Mouse (Mus musculus) forebrain, embryonic 15.5 days (tissue): ENCODE data around the gene Gm28035. TPM values are rescaled to one million over a fixed set of nuclear protein-coding genes. Genes with fewer than 3 reads are reported as not detected.

Source experiments
- ATAC-seq: fragments of 200-750 bp; cut with Nextera tagmentation; replicated peaks from 2 replicates; pipeline ENCODE4 v1.8.0; 2017; ENCODE audit warnings: mild to moderate bottlenecking, moderate TSS enrichment, moderate library complexity
- H3K27ac ChIP-seq: fragments of 300-500 bp; sonication (generic); replicated peaks from 2 replicates; pipeline ENCODE4 v1.5.1; 2015; ENCODE audit warnings: mild to moderate bottlenecking, inconsistent platforms
- H3K27me3 ChIP-seq: fragments of 300-500 bp; sonication (generic); 2 replicates; pipeline ENCODE4 v1.6.1; 2015; ENCODE audit warnings: inconsistent platforms
- H3K36me3 ChIP-seq: fragments of 300-500 bp; sonication (generic); 2 replicates; pipeline ENCODE4 v1.6.1; 2015; ENCODE audit warnings: mild to moderate bottlenecking, inconsistent platforms
- H3K4me1 ChIP-seq: fragments of 300-500 bp; sonication (generic); 2 replicates; pipeline ENCODE4 v1.6.1; 2015; ENCODE audit warnings: inconsistent platforms
- H3K4me2 ChIP-seq: fragments of 300-500 bp; sonication (generic); replicated peaks from 2 replicates; pipeline ENCODE4 v1.6.1; 2015; ENCODE audit warnings: mild to moderate bottlenecking, inconsistent platforms
- H3K4me3 ChIP-seq: fragments of 300-500 bp; sonication (generic); 2 replicates; pipeline ENCODE4 v1.5.1; 2015; ENCODE audit warnings: mild to moderate bottlenecking, inconsistent platforms
- H3K9ac ChIP-seq: fragments of 300-500 bp; sonication (generic); replicated peaks from 2 replicates; pipeline ENCODE4 v1.6.1; 2015; ENCODE audit warnings: mild to moderate bottlenecking, inconsistent platforms
- H3K9me3 ChIP-seq: fragments of 300-500 bp; sonication (generic); 2 replicates; pipeline ENCODE4 v1.6.1; 2016; ENCODE audit warnings: inconsistent platforms
- WGBS: fragments of 180-500 bp; shearing (Covaris S2); methylation state at CpG from one replicate; pipeline ENCODE4 v1.1.7; 2015; ENCODE audit warnings: mixed read lengths; 5-methylcytosine and 5-hydroxymethylcytosine counted together
- polyA plus RNA-seq: library from polyadenylated mRNA; unstranded; fragments of >200 nt; fragmentation: Nextera tagmentation; extraction: Ambion mirVana; gene quantifications from 2 replicates; pipeline ENCODE4 v1.2.1, GENCODE M21; 2015

The Gm28035 gene
- 0.64 and 0.70 TPM in 2 replicates for polyA plus RNA-seq

DNA sequence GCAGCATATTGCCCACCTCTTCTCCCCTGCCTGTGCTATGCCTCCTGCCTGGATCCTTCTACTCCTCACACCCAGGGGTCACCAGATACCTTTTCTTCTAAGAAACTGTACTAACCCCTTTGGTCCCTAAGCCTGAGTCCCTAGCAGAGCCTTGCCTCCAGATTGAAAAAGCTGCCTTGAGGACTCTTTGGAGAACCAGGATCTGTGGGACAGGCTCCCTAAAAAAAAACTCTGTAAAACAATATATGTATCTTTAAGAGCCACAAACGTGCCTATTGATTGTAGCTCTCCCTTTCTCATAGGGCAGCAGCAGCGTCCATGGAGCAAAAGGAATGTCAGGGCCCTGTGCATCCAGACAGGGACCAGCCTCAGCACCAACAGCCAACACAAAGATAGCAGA lies at the start of gene Gm28035:
Gm28035 (plus strand) TSS at position 301 of the 400 bp plus-strand sequence.
- ATAC-seq = no peak
- H3K4me1 ChIP-seq = peaks cover 33% of the 10 kb centered on the region
- peak within 1 kb of the TSS; percentile 6; the same call in 1 of the 2 replicates for H3K9ac ChIP-seq
- H3K36me3 ChIP-seq = peaks cover 39% of the 10 kb centered on the region
- no peaks in the 10 kb centered on the region for H3K9me3 ChIP-seq
- no peak within 1 kb of the TSS for H3K4me3 ChIP-seq
- 0 out of 2 replicates have a peak within 1 kb of the TSS, but pooled peaks have one; percentile 69 for H3K4me2 ChIP-seq
- 82% methylated on average over 2 of the region's 2 CpGs for WGBS
- no peak within 1 kb of the TSS for H3K27ac ChIP-seq
- H3K27me3 ChIP-seq = no peaks in the 10 kb centered on the region

DNA sequence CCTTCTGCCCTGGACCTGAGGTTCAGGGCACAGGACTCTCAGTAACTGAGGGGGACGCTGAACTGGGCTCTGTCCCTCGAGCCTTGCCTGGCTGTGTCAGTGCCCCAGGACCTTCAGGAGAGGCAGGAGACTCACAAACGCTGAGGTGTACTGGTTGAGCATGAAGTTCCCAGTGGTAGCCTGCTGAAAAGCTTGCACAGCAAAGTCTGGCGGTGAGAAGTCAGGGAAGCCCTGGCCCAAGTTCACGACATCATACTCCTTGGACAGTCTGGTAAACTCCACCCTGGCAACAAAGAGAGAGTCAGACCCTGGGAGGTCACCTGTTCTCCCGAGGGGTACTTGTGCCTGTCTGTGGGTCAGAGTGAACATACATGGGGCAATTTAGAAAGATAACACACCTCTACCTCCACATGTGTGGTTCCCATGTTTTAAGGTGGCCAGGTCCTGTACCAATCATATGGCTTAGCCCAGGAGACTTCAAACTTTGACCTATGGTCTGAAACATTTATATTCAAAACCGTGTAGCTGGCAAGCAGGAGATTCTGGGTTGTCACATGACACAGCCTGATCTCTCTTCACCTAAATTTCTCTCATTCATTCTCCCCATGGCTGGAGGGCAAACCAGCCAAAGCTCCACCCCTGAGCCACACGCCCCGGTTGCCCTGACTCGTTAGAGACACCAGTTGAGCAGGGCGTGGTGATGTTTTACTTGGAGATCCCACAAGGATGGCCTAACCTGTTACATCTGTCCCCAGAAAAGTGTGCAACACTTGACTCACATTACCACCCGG lies 48.4 kb upstream of the Gm28035 start:
- H3K4me3 ChIP-seq = no peak overlapping the region
- ATAC-seq = no peak
- H3K4me1 ChIP-seq = no peaks in the 10 kb centered on the region
- H3K36me3 ChIP-seq = no peaks in the 10 kb centered on the region
- H3K27me3 ChIP-seq = no peaks in the 10 kb centered on the region
- H3K4me2 ChIP-seq = no peak overlapping the region
- WGBS = 86% methylated on average over 12 of the region's 12 CpGs
- H3K9ac ChIP-seq = no peak overlapping the region
- no peak overlapping the region for H3K27ac ChIP-seq
- no peaks in the 10 kb centered on the region for H3K9me3 ChIP-seq

DNA sequence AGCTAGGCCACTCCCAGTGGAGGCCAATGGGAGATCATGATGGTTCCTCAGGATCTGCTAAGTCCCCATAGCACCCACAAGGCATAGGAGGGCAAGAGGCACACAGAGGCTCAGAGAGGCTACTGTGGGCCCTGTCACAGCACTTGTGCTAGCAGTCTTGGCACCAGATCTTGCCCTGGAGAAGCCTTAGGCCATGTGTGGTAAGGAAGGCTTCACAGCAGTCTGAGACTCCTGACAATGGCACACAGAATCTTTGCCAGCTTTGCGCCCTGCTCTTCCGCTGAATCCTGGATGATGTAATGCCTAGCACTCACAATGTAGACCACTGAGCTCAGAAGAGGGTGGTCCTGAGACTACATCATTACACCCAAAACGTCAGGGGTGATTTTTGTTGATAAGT lies 45.7 kb upstream of the Gm28035 start:
- Histone ChIP-seq H3K4me1 (no peaks in the 10 kb centered on the region), H3K27me3 (no peaks in the 10 kb centered on the region), H3K9me3 (no peaks in the 10 kb centered on the region), H3K27ac (no peak overlapping the region), H3K4me3 (no peak overlapping the region), H3K36me3 (no peaks in the 10 kb centered on the region), H3K9ac (no peak overlapping the region), H3K4me2 (no peak overlapping the region)
- ATAC-seq = no peak
- 50% methylated on average over 3 of the region's 3 CpGs for WGBS

DNA sequence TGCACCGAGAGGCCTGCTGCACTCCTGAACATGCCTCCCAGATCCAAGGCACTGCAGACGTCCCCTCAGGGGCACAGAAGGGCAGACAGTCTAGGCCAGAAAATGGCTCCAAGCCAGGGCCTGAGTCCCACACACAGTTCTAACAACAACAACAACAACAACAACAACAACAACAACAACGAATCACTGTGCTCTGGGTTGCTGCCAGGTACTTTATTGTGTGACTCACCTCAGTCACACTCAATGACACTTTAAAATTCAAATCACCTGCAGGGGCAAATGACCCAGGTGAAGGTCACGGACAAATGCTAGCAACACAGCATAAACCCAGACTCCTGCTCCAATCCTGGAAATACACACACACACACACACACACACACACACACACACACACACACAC lies 42.3 kb upstream of the Gm28035 start:
- no peaks in the 10 kb centered on the region for H3K9me3 ChIP-seq
- no peaks in the 10 kb centered on the region for H3K36me3 ChIP-seq
- no peak overlapping the region for H3K4me3 ChIP-seq
- no peaks in the 10 kb centered on the region for H3K27me3 ChIP-seq
- no peak overlapping the region for H3K9ac ChIP-seq
- H3K27ac ChIP-seq = no peak overlapping the region
- WGBS = 72% methylated on average over 4 of the region's 4 CpGs
- no peak for ATAC-seq
- no peak overlapping the region for H3K4me2 ChIP-seq
- no peaks in the 10 kb centered on the region for H3K4me1 ChIP-seq

DNA sequence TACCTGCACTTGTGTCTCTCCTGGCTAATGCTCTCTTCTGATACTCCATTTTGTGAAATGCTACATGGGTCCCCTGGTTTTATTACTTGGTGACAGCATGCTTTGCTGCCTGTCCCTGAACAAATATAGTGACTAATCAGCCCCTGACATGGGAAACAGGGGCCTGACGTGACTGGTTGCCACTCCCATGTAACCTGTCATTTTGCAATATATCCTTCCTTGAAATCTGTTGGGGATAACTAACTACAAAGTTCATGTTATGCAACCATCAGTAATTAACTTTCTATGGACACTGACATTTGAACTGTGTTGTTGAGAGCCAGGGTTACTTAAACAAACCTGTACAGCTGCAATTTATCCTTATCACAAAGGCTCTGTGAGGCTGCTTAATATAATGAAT lies 40.4 kb upstream of the Gm28035 start:
- no peak for ATAC-seq
- Histone ChIP-seq H3K4me3 (no peak overlapping the region), H3K27ac (no peak overlapping the region), H3K9me3 (no peaks in the 10 kb centered on the region), H3K4me1 (peaks cover 7% of the 10 kb centered on the region), H3K4me2 (no peak overlapping the region), H3K27me3 (no peaks in the 10 kb centered on the region), H3K36me3 (no peaks in the 10 kb centered on the region), H3K9ac (no peak overlapping the region)
- 67% methylated on average over 1 of the region's 1 CpGs for WGBS

DNA sequence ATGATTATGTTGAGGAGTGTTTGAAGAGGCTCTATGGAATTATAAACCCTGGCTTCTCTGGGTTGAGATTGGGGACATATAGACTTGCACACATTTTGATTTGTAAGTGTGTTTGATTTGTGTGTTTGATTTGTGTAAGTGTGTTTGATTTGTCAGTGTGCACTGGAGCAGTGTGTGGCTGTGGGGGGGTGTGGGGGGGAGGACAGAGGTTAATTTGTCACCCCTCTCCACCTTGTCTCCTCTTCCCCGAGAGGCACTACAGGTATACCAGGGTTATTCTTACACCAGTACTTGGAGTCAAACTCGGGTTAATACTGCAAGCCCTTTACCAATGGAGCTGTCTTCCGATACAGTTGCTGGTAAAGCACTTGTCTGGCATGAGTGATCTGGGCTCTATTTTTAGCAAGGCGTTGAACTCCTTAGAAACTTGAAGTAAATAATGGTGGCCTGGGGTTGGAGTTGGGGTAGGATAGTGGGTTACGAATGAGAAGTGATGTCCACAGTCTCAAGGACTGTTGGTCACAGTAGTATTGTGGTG lies 39.9 kb upstream of the Gm28035 start:
- H3K27me3 ChIP-seq = no peaks in the 10 kb centered on the region
- 86% methylated on average over 5 of the region's 5 CpGs for WGBS
- H3K9me3 ChIP-seq = no peaks in the 10 kb centered on the region
- no peak for ATAC-seq
- H3K4me1 ChIP-seq = peaks cover 8% of the 10 kb centered on the region
- H3K4me3 ChIP-seq = no peak overlapping the region
- H3K9ac ChIP-seq = no peak overlapping the region
- no peak overlapping the region for H3K27ac ChIP-seq
- H3K4me2 ChIP-seq = no peak overlapping the region
- no peaks in the 10 kb centered on the region for H3K36me3 ChIP-seq

DNA sequence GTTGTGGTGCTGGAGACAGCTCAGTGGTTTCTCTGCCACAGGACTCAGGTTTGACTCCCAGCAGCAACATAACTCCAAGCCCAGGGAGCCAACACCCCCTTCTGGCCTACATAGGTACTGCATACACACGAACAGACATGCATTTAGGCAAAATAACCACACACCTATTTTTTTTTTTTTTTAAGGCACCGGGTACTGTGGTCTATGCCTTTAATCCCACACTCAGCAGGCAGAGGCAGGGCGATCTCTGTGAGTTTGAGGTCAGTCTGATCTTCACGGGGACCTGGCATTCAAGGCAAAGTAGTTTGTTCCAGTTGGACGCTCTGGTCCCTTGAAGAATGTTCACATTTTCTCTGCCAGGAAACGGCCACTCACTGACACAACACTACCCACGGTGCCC lies 36.9 kb upstream of the Gm28035 start:
- WGBS = 84% methylated on average over 7 of the region's 7 CpGs
- no peak overlapping the region for H3K9ac ChIP-seq
- H3K36me3 ChIP-seq = no peaks in the 10 kb centered on the region
- no peak overlapping the region for H3K27ac ChIP-seq
- peaks cover 14% of the 10 kb centered on the region for H3K4me1 ChIP-seq
- no peaks in the 10 kb centered on the region for H3K27me3 ChIP-seq
- H3K4me3 ChIP-seq = no peak overlapping the region
- H3K4me2 ChIP-seq = no peak overlapping the region
- H3K9me3 ChIP-seq = no peaks in the 10 kb centered on the region
- ATAC-seq = no peak

DNA sequence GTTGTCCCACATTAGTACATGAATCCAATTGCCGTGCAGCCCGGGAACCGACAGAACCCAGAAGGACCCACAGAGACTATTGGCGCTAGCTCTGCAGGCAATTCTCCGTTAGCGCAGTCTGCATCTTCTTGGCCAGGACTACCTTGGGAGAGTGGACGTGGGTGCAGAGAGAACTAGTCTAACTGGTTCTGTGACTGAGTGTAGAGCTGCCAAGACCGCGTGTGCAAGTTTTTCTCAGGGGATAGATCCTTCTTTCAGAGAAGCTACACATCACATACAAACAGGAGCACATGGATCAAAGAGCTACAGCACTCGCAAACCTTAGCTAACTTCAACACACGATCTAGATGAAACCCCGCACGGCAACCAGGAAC lies 35.1 kb upstream of the Gm28035 start:
- peak overlapping the region; percentile 57 for H3K9ac ChIP-seq
- ATAC-seq = peak; percentile 67

DNA sequence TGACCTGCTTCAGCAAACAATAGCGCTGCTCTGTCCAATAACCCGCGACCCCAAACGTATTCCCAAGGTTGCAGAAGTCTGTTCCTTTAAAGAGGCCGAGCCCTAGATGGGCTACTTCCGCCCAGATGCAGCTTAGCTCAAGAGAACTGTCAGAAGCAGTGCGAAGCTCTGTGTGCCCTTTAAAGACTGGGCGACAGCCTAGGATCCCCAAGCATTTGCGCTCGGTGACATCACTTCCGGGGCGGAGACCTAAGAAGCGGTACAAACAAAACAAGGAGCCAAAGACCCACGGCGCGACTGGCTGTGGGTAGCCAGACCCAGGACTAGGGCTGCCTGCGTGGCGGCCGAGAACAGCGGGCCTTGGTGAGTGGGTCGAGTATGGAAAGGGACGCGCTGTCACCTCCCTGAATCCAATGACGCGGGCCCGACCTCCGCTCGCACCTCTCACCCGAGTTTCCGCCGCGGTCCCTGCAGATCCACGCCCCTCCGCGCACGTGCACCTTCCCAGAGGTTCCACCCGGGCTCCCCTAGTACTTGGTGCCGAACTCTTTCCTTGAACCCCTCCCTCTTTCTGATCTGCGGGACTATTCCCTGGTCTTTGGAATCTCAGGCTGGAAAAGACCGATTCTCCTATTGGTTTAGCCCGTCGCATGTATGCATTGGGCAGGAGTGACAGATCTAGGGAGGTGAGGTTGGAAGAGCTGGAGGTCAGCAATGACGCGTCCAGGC lies 34.6 kb upstream of the Gm28035 start, which contains the start of gene Kyat1:
Kyat1 (minus strand) TSS at position 219 of the 729 bp plus-strand sequence.
- ATAC-seq = peak; percentile 98
- Histone ChIP-seq H3K27me3 (no peaks in the 10 kb centered on the region), H3K9ac (peak within 1 kb of the TSS; percentile 57), H3K4me2 (peak within 1 kb of the TSS; percentile 80), H3K9me3 (no peaks in the 10 kb centered on the region), H3K4me1 (peaks cover 14% of the 10 kb centered on the region), H3K36me3 (no peaks in the 10 kb centered on the region), H3K27ac (peak within 1 kb of the TSS; percentile 75), H3K4me3 (peak within 1 kb of the TSS; percentile 57)
- under 1% methylated on average over 44 of the region's 44 CpGs for WGBS

More for the DNA sequence above, 35.1 kb upstream of the Gm28035 start:
- peaks cover 14% of the 10 kb centered on the region for H3K4me1 ChIP-seq
- H3K4me2 ChIP-seq = peak overlapping the region; percentile 80
- H3K36me3 ChIP-seq = no peaks in the 10 kb centered on the region
- no peaks in the 10 kb centered on the region for H3K27me3 ChIP-seq
- H3K4me3 ChIP-seq = peak overlapping the region; percentile 57
- WGBS = 2% methylated on average over 13 of the region's 13 CpGs
- no peaks in the 10 kb centered on the region for H3K9me3 ChIP-seq
- H3K27ac ChIP-seq = peak overlapping the region; percentile 75

DNA sequence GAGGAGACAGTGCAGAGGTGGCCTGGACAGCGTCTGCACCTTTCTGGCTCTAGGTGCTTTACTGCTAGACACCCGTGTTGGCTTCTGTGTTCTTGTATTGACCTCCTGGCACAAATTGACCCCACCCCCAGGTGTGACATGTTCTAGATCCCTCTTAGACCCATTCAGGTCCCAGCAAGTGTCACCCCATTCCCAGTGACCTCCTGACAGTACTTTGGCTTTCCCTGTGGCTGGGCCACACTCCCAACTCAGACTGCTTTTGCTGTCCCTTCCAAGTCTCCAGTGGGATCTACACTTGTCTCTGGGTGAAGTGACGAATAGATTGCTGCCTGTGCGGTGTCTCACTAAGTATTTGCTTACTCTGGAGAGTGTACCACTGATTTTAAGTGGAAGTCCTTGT lies 33.0 kb upstream of the Gm28035 start:
- no peaks in the 10 kb centered on the region for H3K36me3 ChIP-seq
- peaks cover 14% of the 10 kb centered on the region for H3K4me1 ChIP-seq
- no peak overlapping the region for H3K9ac ChIP-seq
- H3K27ac ChIP-seq = no peak overlapping the region
- H3K4me2 ChIP-seq = no peak overlapping the region
- no peak overlapping the region for H3K4me3 ChIP-seq
- H3K27me3 ChIP-seq = no peaks in the 10 kb centered on the region
- H3K9me3 ChIP-seq = no peaks in the 10 kb centered on the region
- no peak for ATAC-seq
- 85% methylated on average over 4 of the region's 4 CpGs for WGBS

DNA sequence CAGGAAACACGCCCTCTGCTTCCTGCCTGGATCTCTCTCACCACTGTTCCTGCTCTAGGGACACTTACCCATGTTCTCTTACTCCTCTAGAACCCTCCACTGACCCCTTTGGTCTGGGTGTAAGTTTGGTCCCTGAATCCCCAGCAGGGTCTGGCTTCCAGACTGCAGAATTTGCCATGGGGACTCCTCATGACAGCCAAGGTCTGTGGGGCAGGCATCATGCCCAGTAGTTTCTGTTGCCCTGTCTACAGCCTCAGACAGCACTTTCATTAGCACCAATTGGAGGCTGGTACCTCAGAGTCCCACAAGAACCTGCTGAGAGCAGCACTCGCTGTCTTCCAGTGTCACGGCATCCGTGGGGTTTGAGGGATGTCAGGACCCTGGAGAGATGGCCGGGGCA lies 32.5 kb upstream of the Gm28035 start:
- Histone ChIP-seq H3K4me1 (peaks cover 14% of the 10 kb centered on the region), H3K9me3 (no peaks in the 10 kb centered on the region), H3K4me3 (no peak overlapping the region), H3K27me3 (no peaks in the 10 kb centered on the region), H3K4me2 (no peak overlapping the region), H3K27ac (no peak overlapping the region), H3K9ac (no peak overlapping the region), H3K36me3 (no peaks in the 10 kb centered on the region)
- no peak for ATAC-seq
- 76% methylated on average over 5 of the region's 5 CpGs for WGBS
